Mouse (Mus musculus): Measurements from ENCODE around the gene Ccdc175.

- TF ChIP-seq CTCF (IDR thresholded peaks at IDR 0.05; ENCODE audit: low read depth, low read length) (no peak), TAL1 (conservative IDR thresholded peaks at IDR 0.05; ENCODE audit: low read depth, low read length) (no peak), GATA1 (IDR thresholded peaks at IDR 0.05; ENCODE audit: borderline replicate concordance, low read length) (no peak)
These were observed 28.7 kb upstream of the Ccdc175 start for GRCm38 (mm10) chr12:72213554-72213953.

All from G1E (cell line).